Mouse (Mus musculus) heart, embryonic 13.5 days (tissue): ENCODE data around the gene Sox2. TPM values are rescaled to one million over a fixed set of nuclear protein-coding genes. Genes with fewer than 3 reads are reported as not detected.

Source experiments
- ATAC-seq: fragments of 200-750 bp; cut with Nextera tagmentation; 2 replicates; pipeline ENCODE4 v1.8.0; 2017; ENCODE audit warnings: moderate TSS enrichment; ENCODE audit not compliant: insufficient number of reproducible peaks, low FRiP score, low TSS enrichment; ENCODE audit errors: extremely low read depth
- H3K27ac ChIP-seq: fragments of 300-500 bp; sonication (generic); replicated peaks from 2 replicates; pipeline ENCODE4 v1.5.1; 2015; ENCODE audit warnings: moderate library complexity, mild to moderate bottlenecking, inconsistent platforms
- H3K27me3 ChIP-seq: fragments of 300-500 bp; sonication (generic); replicated peaks from 2 replicates; pipeline ENCODE4 v1.6.1; 2015; ENCODE audit warnings: mild to moderate bottlenecking, inconsistent platforms
- H3K36me3 ChIP-seq: fragments of 300-500 bp; sonication (generic); 2 replicates; pipeline ENCODE4 v1.6.1; 2015; ENCODE audit warnings: mild to moderate bottlenecking, inconsistent platforms
- H3K4me1 ChIP-seq: fragments of 300-500 bp; sonication (generic); 2 replicates; pipeline ENCODE4 v1.6.1; 2015; ENCODE audit warnings: inconsistent platforms
- H3K4me2 ChIP-seq: fragments of 300-500 bp; sonication (generic); 2 replicates; pipeline ENCODE4 v1.6.1; 2015; ENCODE audit warnings: inconsistent platforms, mild to moderate bottlenecking, moderate library complexity
- H3K4me3 ChIP-seq: fragments of 300-500 bp; sonication (generic); 2 replicates; pipeline ENCODE4 v1.5.1; 2015; ENCODE audit warnings: moderate library complexity, mild to moderate bottlenecking, inconsistent platforms
- H3K9ac ChIP-seq: fragments of 300-500 bp; sonication (generic); 2 replicates; pipeline ENCODE4 v1.6.1; 2015; ENCODE audit warnings: inconsistent platforms, mild to moderate bottlenecking, moderate library complexity
- H3K9me3 ChIP-seq: fragments of 300-500 bp; sonication (generic); 2 replicates; pipeline ENCODE4 v1.6.1; 2016; ENCODE audit warnings: inconsistent platforms
- WGBS: fragments of 180-500 bp; shearing (Covaris S2); methylation state at CpG from one replicate; pipeline ENCODE4 v1.1.7; 2015; ENCODE audit warnings: mixed read lengths; 5-methylcytosine and 5-hydroxymethylcytosine counted together
- polyA plus RNA-seq: library from polyadenylated mRNA; unstranded; fragments of >200 nt; fragmentation: Nextera tagmentation; extraction: Ambion mirVana; gene quantifications from 2 replicates; pipeline ENCODE4 v1.2.1, GENCODE M21; 2015

The Sox2 gene
- polyA plus RNA-seq, 1 experiment from 2014 or later, result 0.33 TPM

- Histone ChIP-seq H3K36me3 (no peaks in the 10 kb centered on the region), H3K27ac (no peak overlapping the region), H3K4me3 (no peak overlapping the region), H3K27me3 (peaks cover 82% of the 10 kb centered on the region), H3K9ac (no peak overlapping the region), H3K4me1 (peaks cover 14% of the 10 kb centered on the region), H3K4me2 (0 out of 2 replicates have a peak overlapping the region, but pooled peaks have one; percentile 1), H3K9me3 (no peaks in the 10 kb centered on the region)
- WGBS, result 47% methylated on average over 5 of the region's 5 CpGs
- no peak for ATAC-seq
These were observed 12.3 kb upstream of the Sox2 start for GRCm38 (mm10) chr3:34637926-34638325.

GRCm38 (mm10) chr3:34638344-34638743 lies 11.9 kb upstream of the Sox2 start:
- Histone ChIP-seq H3K9ac (no peak overlapping the region), H3K4me3 (no peak overlapping the region), H3K9me3 (no peaks in the 10 kb centered on the region), H3K27ac (no peak overlapping the region), H3K4me2 (0 out of 2 replicates have a peak overlapping the region, but pooled peaks have one; percentile 1), H3K27me3 (peaks cover 86% of the 10 kb centered on the region), H3K36me3 (no peaks in the 10 kb centered on the region), H3K4me1 (peaks cover 14% of the 10 kb centered on the region)
- no peak for ATAC-seq
- 10% methylated on average over 13 of the region's 13 CpGs for whole genome bisulfite sequencing

GRCm38 (mm10) chr3:34639031-34639872 lies 11.0 kb upstream of the Sox2 start:
- Histone ChIP-seq H3K9ac (no peak overlapping the region), H3K27me3 (peaks cover 93% of the 10 kb centered on the region), H3K4me1 (peaks cover 14% of the 10 kb centered on the region), H3K4me2 (peak overlapping the region; percentile 34), H3K27ac (no peak overlapping the region), H3K4me3 (peak overlapping the region; percentile 11), H3K36me3 (no peaks in the 10 kb centered on the region), H3K9me3 (no peaks in the 10 kb centered on the region)
- ATAC-seq, result no peak
- WGBS, result 4% methylated on average over 24 of the region's 24 CpGs

- Histone ChIP-seq H3K27me3 (peaks cover 93% of the 10 kb centered on the region), H3K9ac (no peak overlapping the region), H3K4me2 (no peak overlapping the region), H3K36me3 (no peaks in the 10 kb centered on the region), H3K27ac (no peak overlapping the region), H3K4me3 (no peak overlapping the region; the same call in 1 of the 2 replicates), H3K9me3 (no peaks in the 10 kb centered on the region), H3K4me1 (peaks cover 14% of the 10 kb centered on the region)
- WGBS, result 2% methylated on average over 10 of the region's 10 CpGs
- ATAC-seq, result no peak
These were observed 10.3 kb upstream of the Sox2 start for GRCm38 (mm10) chr3:34639873-34640270.

GRCm38 (mm10) chr3:34640276-34640675 lies 9.9 kb upstream of the Sox2 start:
- Histone ChIP-seq H3K27ac (no peak overlapping the region), H3K36me3 (no peaks in the 10 kb centered on the region), H3K27me3 (peaks cover 93% of the 10 kb centered on the region), H3K4me3 (no peak overlapping the region), H3K9ac (no peak overlapping the region), H3K9me3 (no peaks in the 10 kb centered on the region), H3K4me2 (no peak overlapping the region), H3K4me1 (peaks cover 14% of the 10 kb centered on the region)
- 10% methylated on average over 8 of the region's 8 CpGs for WGBS
- no peak for ATAC-seq

- H3K9ac ChIP-seq, result no peak overlapping the region
- H3K4me3 ChIP-seq, result no peak overlapping the region
- no peak overlapping the region for H3K4me2 ChIP-seq
- H3K4me1 ChIP-seq, result peaks cover 14% of the 10 kb centered on the region
- H3K36me3 ChIP-seq, result no peaks in the 10 kb centered on the region
- H3K9me3 ChIP-seq, result no peaks in the 10 kb centered on the region
- WGBS, result 4% methylated on average over 33 of the region's 33 CpGs
- H3K27me3 ChIP-seq, result peaks cover 98% of the 10 kb centered on the region
- no peak overlapping the region for H3K27ac ChIP-seq
- no peak for ATAC-seq
These were observed 9.3 kb upstream of the Sox2 start for GRCm38 (mm10) chr3:34640690-34641600.

- peak overlapping the region; percentile 44 for H3K4me3 ChIP-seq
- no peak overlapping the region for H3K9ac ChIP-seq
- H3K27me3 ChIP-seq, result peaks cover 100% of the 10 kb centered on the region
- peaks cover 14% of the 10 kb centered on the region for H3K4me1 ChIP-seq
- H3K36me3 ChIP-seq, result no peaks in the 10 kb centered on the region
- peak overlapping the region; percentile 67 for H3K4me2 ChIP-seq
- no peak overlapping the region for H3K27ac ChIP-seq
- 2% methylated on average over 38 of the region's 38 CpGs for WGBS
- no peaks in the 10 kb centered on the region for H3K9me3 ChIP-seq
- no peak for ATAC-seq
These were observed 8.3 kb upstream of the Sox2 start for GRCm38 (mm10) chr3:34641756-34642497.

- WGBS, result under 1% methylated on average over 20 of the region's 20 CpGs
- Histone ChIP-seq H3K9me3 (no peaks in the 10 kb centered on the region), H3K36me3 (no peaks in the 10 kb centered on the region), H3K9ac (no peak overlapping the region), H3K27ac (no peak overlapping the region), H3K27me3 (peaks cover 100% of the 10 kb centered on the region), H3K4me2 (peak overlapping the region; percentile 67), H3K4me1 (peaks cover 14% of the 10 kb centered on the region), H3K4me3 (peak overlapping the region; percentile 44)
- no peak for ATAC-seq
These were observed 7.7 kb upstream of the Sox2 start for GRCm38 (mm10) chr3:34642498-34642941.

- H3K9me3 ChIP-seq, result no peaks in the 10 kb centered on the region
- no peak for ATAC-seq
- no peak overlapping the region for H3K9ac ChIP-seq
- H3K27me3 ChIP-seq, result peaks cover 98% of the 10 kb centered on the region
- peaks cover 17% of the 10 kb centered on the region for H3K4me1 ChIP-seq
- no peak overlapping the region for H3K4me3 ChIP-seq
- WGBS, result 16% methylated on average over 5 of the region's 5 CpGs
- H3K27ac ChIP-seq, result no peak overlapping the region
- no peaks in the 10 kb centered on the region for H3K36me3 ChIP-seq
- H3K4me2 ChIP-seq, result no peak overlapping the region
These were observed 7.1 kb upstream of the Sox2 start for GRCm38 (mm10) chr3:34643067-34643466.

GRCm38 (mm10) chr3:34643536-34644115 lies 6.6 kb upstream of the Sox2 start:
- Histone ChIP-seq H3K27me3 (peaks cover 98% of the 10 kb centered on the region), H3K4me1 (peaks cover 22% of the 10 kb centered on the region), H3K4me3 (no peak overlapping the region), H3K9me3 (no peaks in the 10 kb centered on the region), H3K4me2 (no peak overlapping the region), H3K27ac (no peak overlapping the region), H3K36me3 (no peaks in the 10 kb centered on the region), H3K9ac (no peak overlapping the region)
- ATAC-seq, result no peak
- WGBS, result 3% methylated on average over 15 of the region's 15 CpGs
